Mouse (Mus musculus): ENCODE measurements around the gene Adamts2.

The Adamts2 gene

GRCm38 (mm10) chr11:50757741-50758140 is 155.9 kb downstream of the Adamts2 start:
- peak; percentile 10 for DNase-seq (ENCODE audit: low read depth, low spot score)
- H3K27me3 ChIP-seq (ENCODE audit: control insufficient read depth, insufficient read depth, low read length, poor library complexity, severe bottlenecking) = no peaks in the 10 kb centered on the region
- no peaks in the 10 kb centered on the region for H3K36me3 ChIP-seq (ENCODE audit: control insufficient read depth, insufficient read depth, low read length, poor library complexity, severe bottlenecking)

GRCm38 (mm10) chr11:50766461-50766860 is 164.6 kb downstream of the Adamts2 start:
- H3K27me3 ChIP-seq (ENCODE audit: control insufficient read depth, insufficient read depth, low read length, poor library complexity, severe bottlenecking) = no peaks in the 10 kb centered on the region
- H3K36me3 ChIP-seq (ENCODE audit: control insufficient read depth, insufficient read depth, low read length, poor library complexity, severe bottlenecking) = no peaks in the 10 kb centered on the region
- no peak for DNase-seq (ENCODE audit: low read depth, low spot score)

GRCm38 (mm10) chr11:50767039-50767438 is 165.2 kb downstream of the Adamts2 start:
- peak; percentile 56 for DNase-seq (ENCODE audit: low read depth, low spot score)

GRCm38 (mm10) chr11:50768995-50769749 is 167.3 kb downstream of the Adamts2 start:
- Histone ChIP-seq H3K36me3 (ENCODE audit: control insufficient read depth, insufficient read depth, low read length, poor library complexity, severe bottlenecking) (no peaks in the 10 kb centered on the region), H3K27me3 (ENCODE audit: control insufficient read depth, insufficient read depth, low read length, poor library complexity, severe bottlenecking) (no peaks in the 10 kb centered on the region)
- peak; percentile 78 for DNase-seq (ENCODE audit: low read depth, low spot score)

More at GRCm38 (mm10) chr11:50767039-50767438, 165.2 kb downstream of the Adamts2 start:
- Histone ChIP-seq H3K36me3 (ENCODE audit: control insufficient read depth, insufficient read depth, low read length, poor library complexity, severe bottlenecking) (no peaks in the 10 kb centered on the region), H3K27me3 (ENCODE audit: control insufficient read depth, insufficient read depth, low read length, poor library complexity, severe bottlenecking) (no peaks in the 10 kb centered on the region)

- no peaks in the 10 kb centered on the region for H3K36me3 ChIP-seq (ENCODE audit: control insufficient read depth, insufficient read depth, low read length, poor library complexity, severe bottlenecking)
- DNase-seq (ENCODE audit: low read depth, low spot score) = no peak
- no peaks in the 10 kb centered on the region for H3K27me3 ChIP-seq (ENCODE audit: control insufficient read depth, insufficient read depth, low read length, poor library complexity, severe bottlenecking)
Observed at GRCm38 (mm10) chr11:50771006-50771405, 169.1 kb downstream of the Adamts2 start.

DNA sequence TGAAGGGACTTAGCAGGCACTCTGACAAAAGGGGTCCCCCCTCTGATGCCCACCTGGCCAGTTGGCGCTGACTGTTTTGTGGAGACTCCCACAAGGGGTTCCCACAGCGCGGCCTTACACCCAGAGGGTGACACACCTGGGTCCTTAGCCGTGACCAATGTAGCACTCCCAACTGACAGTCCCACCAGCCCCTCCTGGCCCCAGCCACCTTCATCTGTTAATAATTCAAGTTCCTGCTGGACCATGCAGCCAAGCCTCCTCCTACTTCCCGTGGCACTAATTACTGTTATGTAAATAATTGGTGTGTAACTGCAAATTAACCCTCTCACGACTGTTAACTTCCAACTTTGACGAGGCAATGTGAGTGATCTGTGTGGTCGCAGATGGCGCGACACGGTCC is 195.8 kb downstream of the Adamts2 start:
- no peak for DNase-seq (ENCODE audit: low read depth, low spot score)
- H3K36me3 ChIP-seq (ENCODE audit: control insufficient read depth, insufficient read depth, low read length, poor library complexity, severe bottlenecking) = no peaks in the 10 kb centered on the region

DNA sequence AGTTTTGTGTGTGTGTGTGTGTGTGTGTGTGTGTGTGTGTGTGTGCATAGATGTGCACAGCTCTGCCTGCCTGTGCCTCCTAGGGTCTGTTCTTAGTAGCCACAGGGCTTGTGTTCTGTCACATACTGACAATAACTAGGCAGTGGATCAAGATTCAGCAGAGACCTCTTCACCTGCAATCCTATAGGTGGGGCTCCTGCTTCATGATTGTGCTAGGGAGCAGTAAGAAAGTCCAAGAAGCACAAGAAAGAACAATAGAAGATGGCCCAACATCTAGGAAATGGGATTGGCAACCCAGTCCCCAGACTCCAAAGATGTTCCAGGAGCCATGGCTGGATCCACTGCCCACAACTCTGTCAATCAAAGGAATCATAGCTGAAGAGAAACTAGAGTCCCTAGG is 197.0 kb downstream of the Adamts2 start:
- DNase-seq (ENCODE audit: low read depth, low spot score) = peak; percentile 50
- Histone ChIP-seq H3K27me3 (ENCODE audit: control insufficient read depth, insufficient read depth, low read length, poor library complexity, severe bottlenecking) (no peaks in the 10 kb centered on the region), H3K36me3 (ENCODE audit: control insufficient read depth, insufficient read depth, low read length, poor library complexity, severe bottlenecking) (no peaks in the 10 kb centered on the region)

More for the DNA sequence above, 195.8 kb downstream of the Adamts2 start:
- H3K27me3 ChIP-seq (ENCODE audit: control insufficient read depth, insufficient read depth, low read length, poor library complexity, severe bottlenecking) = no peaks in the 10 kb centered on the region

GRCm38 (mm10) chr11:50814233-50814632 is 212.3 kb downstream of the Adamts2 start:
- H3K27me3 ChIP-seq (ENCODE audit: control insufficient read depth, insufficient read depth, low read length, poor library complexity, severe bottlenecking) = no peaks in the 10 kb centered on the region
- no peak for DNase-seq (ENCODE audit: low read depth, low spot score)
- peaks cover 5% of the 10 kb centered on the region; the same call in 1 of the 2 replicates for H3K36me3 ChIP-seq (ENCODE audit: control insufficient read depth, insufficient read depth, low read length, poor library complexity, severe bottlenecking)

GRCm38 (mm10) chr11:50826214-50826613 is 224.3 kb downstream of the Adamts2 start:
- Histone ChIP-seq H3K27me3 (ENCODE audit: control insufficient read depth, insufficient read depth, low read length, poor library complexity, severe bottlenecking) (no peaks in the 10 kb centered on the region), H3K36me3 (ENCODE audit: control insufficient read depth, insufficient read depth, low read length, poor library complexity, severe bottlenecking) (no peaks in the 10 kb centered on the region)
- DNase-seq (ENCODE audit: low read depth, low spot score) = no peak

- peak; percentile 74 for DNase-seq (ENCODE audit: low read depth, low spot score)
- H3K27me3 ChIP-seq (ENCODE audit: control insufficient read depth, insufficient read depth, low read length, poor library complexity, severe bottlenecking) = no peaks in the 10 kb centered on the region
- H3K36me3 ChIP-seq (ENCODE audit: control insufficient read depth, insufficient read depth, low read length, poor library complexity, severe bottlenecking) = no peaks in the 10 kb centered on the region
Observed at GRCm38 (mm10) chr11:50827010-50827953, 225.4 kb downstream of the Adamts2 start, which contains the start of gene Zfp354c. Gene Zfp354c (minus strand): TSS chr11:50827724.

DNA sequence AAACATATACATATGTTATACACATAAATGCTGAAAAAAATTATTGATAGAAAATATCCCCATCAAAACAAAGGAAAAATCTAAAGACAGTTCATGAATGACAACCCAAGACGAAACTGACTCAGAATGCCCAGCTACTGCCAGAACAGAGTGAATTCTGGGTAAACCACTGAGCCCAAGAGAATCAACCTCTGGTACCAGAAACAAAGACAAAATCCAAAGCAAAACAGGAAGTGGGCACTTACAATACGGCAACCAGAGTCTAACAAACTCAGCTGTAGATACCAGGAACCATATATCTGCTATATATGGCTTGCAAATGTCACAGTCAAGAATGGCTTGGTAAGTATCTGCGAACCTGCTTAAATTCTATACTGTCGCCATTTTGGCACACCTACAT is 233.8 kb downstream of the Adamts2 start:
- Histone ChIP-seq H3K27me3 (ENCODE audit: control insufficient read depth, insufficient read depth, low read length, poor library complexity, severe bottlenecking) (no peaks in the 10 kb centered on the region), H3K36me3 (ENCODE audit: control insufficient read depth, insufficient read depth, low read length, poor library complexity, severe bottlenecking) (no peaks in the 10 kb centered on the region)
- peak; percentile 71 for DNase-seq (ENCODE audit: low read depth, low spot score)

GRCm38 (mm10) chr11:50841023-50841735 is 239.3 kb downstream of the Adamts2 start, which contains the start of gene Zfp879:
Gene Zfp879 (minus strand): TSS chr11:50841552.
- H3K27me3 ChIP-seq (ENCODE audit: control insufficient read depth, insufficient read depth, low read length, poor library complexity, severe bottlenecking) = no peaks in the 10 kb centered on the region
- peak; percentile 91 for DNase-seq (ENCODE audit: low read depth, low spot score)
- no peaks in the 10 kb centered on the region for H3K36me3 ChIP-seq (ENCODE audit: control insufficient read depth, insufficient read depth, low read length, poor library complexity, severe bottlenecking)

DNA sequence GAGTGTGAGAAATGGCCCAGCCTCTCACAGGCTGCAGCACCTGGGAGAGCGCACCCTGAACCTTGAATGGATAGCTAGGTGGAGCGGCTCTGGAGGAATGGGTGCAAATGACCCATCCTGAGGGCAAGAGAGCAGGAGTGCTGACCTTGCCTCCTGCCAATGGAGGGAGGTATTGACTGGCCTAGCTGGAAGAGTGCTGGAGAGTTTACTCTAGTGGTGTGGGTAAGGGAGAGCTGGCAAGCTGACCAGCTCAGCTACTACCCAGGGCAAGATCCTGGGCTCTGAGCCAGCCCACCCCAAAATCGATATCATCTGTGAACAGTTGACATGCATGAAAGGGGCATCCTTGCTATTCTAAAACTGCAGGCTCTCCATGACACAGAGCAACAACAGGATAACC is 244.1 kb downstream of the Adamts2 start:
- no peak for DNase-seq (ENCODE audit: low read depth, low spot score)
- Histone ChIP-seq H3K27me3 (ENCODE audit: control insufficient read depth, insufficient read depth, low read length, poor library complexity, severe bottlenecking) (no peaks in the 10 kb centered on the region), H3K36me3 (ENCODE audit: control insufficient read depth, insufficient read depth, low read length, poor library complexity, severe bottlenecking) (no peaks in the 10 kb centered on the region)

DNA sequence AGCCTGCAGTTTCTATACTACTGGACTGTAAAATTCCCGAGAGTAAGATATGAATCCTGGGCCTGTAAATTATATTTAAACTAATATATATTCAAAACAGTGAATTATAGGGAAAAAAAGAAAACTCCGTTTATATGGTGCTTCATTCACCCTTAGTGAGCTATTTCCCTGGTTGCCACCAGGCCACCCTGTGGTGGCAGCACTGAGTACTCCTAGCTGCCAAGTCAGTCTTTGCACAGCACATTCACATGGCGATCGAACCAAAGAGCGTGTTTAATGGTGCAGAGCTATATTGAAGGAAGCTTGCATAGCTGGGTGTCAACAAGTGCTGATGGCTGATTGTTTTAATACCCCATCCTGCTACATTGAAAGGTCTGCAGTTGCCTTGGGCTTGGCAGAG is 245.2 kb downstream of the Adamts2 start:
- H3K36me3 ChIP-seq (ENCODE audit: control insufficient read depth, insufficient read depth, low read length, poor library complexity, severe bottlenecking) = no peaks in the 10 kb centered on the region
- DNase-seq (ENCODE audit: low read depth, low spot score) = peak; percentile 40
- no peaks in the 10 kb centered on the region for H3K27me3 ChIP-seq (ENCODE audit: control insufficient read depth, insufficient read depth, low read length, poor library complexity, severe bottlenecking)

All from splenic B cell, adult 2 months (primary cell).